Mouse (Mus musculus): Measurements from ENCODE around the gene Cbx2.

Cbx2 gene

DNA sequence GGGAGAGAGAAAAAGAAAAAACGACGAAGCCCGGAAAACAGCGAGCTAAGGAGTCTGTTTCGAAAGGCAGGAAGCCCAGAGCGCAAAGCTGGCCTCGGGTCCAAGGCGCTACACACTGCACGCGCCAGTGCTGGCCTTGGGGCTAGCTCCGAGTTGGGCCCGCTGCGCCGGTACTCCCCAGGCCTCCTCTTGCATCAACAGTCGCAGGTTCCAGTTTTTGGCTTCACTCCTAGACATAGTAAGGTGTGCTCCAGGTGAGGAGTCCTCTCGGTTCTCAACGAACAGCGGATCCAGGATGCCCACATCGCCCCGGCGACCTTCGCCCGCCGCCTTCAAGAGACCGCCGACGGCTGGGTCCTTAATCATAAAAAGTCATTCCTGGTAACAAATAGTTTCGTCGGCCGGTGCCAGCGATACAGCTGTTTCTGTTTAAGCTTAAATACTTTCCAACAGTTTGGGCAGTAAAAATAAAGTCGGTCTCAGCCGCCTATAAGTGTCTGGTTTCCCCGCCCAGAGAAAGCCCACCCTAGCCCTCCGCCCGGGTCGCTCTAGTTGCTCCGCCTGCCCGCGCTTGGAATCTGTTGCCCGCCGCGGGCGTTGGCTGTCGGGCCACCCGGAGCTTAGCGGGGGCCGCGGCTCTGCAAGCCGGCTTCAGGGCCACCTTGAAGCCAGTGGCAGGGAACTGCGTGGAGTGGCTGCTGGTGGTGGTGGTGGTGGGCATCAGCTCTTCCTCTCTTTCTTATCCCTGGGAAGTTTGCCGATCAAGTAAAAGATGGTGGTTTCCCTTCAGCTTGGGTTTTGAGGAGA, 19.9 kb downstream of the Cbx2 start:
- no peak for DNase-seq (ENCODE audit: low read depth, low spot score)

- no peak for DNase-seq (ENCODE audit: low read depth, low spot score)
Observed at GRCm38 (mm10) chr11:119043273-119043540, 20.4 kb downstream of the Cbx2 start.

GRCm38 (mm10) chr11:119043761-119044550, 21.2 kb downstream of the Cbx2 start:
- peak; percentile 48 for DNase-seq (ENCODE audit: low read depth, low spot score)

- DNase-seq (ENCODE audit: low read depth, low spot score) = no peak
Observed at GRCm38 (mm10) chr11:119044551-119045337, 22.0 kb downstream of the Cbx2 start.

DNA sequence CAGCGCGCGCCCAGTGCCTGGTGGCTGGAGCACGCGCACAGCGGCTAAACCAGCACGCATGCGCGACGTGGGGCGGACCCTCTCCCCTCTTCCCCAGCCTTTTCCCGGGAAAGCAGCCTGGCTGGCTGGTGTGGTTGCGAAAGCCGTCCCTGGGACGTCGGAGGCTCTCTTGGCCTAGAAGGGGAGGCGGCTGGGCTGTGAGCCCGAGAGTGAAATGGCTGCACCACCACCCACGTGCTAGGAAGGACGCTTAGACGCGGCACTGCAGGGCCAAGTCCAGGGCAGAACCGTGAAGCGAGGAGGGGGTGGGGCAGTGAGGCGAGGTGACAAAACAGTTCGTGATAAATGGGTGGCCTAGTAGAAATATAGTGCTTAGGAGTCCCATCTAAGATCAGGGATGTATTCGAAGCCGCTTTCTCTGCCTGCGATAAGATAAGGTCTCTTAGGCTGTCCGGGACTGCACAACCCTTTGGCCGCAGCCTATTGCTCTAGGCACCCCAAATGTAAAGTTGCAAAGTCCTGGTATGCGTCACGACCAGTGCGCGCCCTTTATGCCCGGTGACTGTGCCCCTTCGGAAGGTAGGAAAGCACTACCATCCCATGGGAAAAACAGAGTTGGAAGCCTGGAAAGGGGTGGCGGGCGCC, 24.0 kb downstream of the Cbx2 start:
- DNase-seq (ENCODE audit: low read depth, low spot score) = no peak

GRCm38 (mm10) chr11:119047261-119048132, 24.7 kb downstream of the Cbx2 start:
- no peak for DNase-seq (ENCODE audit: low read depth, low spot score)

DNA sequence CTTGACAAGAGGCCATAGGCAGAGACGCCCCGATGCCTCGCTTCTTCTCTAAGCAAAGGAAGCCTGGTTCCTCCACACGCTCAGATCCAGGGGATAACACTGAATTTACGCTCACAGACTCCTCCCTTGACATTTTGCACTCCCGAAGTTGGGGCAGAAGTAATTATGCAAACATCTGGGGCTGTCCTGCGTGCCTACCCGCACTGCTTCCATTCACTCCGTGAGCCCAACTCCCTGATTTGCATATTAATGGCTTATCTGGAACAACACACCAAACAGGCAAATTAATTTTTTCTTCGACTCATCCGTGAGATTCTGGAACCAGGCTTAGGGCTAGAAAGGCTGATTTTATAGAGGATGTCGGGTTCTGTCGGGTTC, 25.4 kb downstream of the Cbx2 start:
- no peak for DNase-seq (ENCODE audit: low read depth, low spot score)

- DNase-seq (ENCODE audit: low read depth, low spot score) = no peak
Observed at GRCm38 (mm10) chr11:119050361-119050760, 27.6 kb downstream of the Cbx2 start.

DNA sequence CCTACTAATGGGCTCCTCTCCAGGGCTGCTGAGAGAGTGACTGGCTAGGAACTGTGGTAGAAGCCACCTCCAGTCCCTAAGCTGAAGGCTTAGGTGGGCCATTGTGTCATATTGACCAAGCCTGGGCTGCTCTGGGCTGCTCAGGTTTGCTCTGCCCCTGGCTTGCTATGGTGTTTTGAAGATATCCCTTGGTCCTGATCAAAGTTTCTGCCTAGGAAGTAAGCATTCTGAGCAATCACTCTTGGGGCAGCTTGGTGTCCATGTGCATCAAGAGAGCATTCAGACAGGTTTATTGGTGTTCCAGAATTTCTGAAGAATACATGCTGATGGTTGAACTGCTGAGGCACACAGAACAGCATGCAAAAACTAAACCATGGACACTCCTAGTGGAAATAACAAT, 28.7 kb downstream of the Cbx2 start:
- no peak for DNase-seq (ENCODE audit: low read depth, low spot score)

- DNase-seq (ENCODE audit: low read depth, low spot score) = peak; percentile 85
Observed at GRCm38 (mm10) chr11:119051927-119052660, 29.3 kb downstream of the Cbx2 start.

DNA sequence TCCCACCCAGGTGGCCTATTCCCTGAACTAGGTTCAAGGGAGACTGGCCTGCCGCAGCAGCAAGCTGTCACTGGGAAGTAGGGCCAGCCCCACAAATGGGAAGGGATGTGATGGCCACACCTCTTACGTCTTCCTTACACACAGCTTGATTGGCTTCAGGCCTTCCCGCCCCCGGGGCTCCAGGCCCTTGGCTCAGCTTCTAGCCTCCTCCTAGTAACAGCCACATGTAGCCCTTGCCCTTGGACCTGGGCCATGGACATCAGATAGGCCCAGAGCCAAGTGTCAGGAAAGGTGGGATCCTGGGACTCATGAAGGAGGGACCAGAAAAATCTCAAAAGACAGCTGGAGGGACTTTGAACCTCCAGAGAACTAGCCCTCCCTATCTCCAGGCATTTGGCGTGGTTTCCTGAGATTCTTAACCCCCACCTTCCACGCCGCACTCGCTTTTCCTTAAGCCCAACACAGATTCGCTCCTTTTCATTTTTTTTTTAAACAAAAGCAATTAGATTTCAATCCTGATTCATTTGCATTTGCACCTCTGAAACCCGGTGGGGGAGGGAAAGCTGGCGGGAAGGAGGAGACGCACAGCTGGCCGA, 30.0 kb downstream of the Cbx2 start:
- no peak for DNase-seq (ENCODE audit: low read depth, low spot score)

DNA sequence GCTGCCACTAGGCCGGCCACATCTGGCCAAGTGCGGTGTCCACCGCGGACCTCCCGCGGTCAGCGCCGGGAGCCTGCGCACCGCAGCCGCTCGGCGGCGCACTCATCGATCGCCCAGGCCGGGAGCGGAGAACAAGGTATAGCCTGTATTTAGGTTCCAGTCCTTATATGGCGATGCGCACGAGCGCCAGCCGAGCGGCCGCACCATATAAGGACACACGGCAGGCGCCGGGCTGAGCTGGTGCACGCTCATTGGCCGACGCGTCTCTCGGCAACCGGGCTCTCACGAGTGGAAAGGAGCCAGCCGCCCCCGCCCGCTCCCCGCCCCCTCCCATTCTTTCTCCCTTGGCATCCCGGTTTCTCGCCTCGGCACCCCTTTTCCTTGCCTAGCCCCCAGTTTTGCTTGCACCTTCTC, 30.5 kb downstream of the Cbx2 start:
- peak; percentile 90 for DNase-seq (ENCODE audit: low read depth, low spot score)

DNA sequence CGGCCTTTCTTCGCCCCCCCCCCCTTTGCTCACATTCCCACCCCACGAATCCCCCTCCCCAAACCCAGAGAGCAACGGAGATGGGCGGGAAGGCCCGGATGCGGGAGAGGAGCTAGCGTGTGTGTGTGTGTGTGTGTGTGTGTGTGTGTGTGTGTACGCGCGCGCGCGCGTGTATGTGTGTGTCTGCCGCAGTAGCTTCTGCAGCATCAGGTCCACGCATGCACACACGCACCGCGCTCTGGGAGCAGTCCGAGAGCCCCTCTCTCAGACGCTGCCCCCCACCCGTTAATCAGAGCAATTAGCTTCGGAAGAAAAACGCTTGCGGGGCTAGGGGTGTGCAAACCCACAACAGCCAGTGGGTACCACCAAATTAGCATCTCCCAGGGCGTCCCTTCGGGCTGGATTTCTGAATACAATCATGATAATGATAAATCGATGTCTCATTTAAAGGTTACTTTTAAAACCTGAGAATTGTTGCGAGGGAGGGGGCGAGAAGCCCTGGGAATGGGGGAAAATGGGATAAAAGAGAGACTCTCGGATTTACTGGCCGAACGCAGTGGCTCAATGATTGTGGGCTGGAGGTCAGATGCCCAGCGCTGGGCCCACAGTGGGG, 31.1 kb downstream of the Cbx2 start:
- peak; percentile 38 for DNase-seq (ENCODE audit: low read depth, low spot score)

DNA sequence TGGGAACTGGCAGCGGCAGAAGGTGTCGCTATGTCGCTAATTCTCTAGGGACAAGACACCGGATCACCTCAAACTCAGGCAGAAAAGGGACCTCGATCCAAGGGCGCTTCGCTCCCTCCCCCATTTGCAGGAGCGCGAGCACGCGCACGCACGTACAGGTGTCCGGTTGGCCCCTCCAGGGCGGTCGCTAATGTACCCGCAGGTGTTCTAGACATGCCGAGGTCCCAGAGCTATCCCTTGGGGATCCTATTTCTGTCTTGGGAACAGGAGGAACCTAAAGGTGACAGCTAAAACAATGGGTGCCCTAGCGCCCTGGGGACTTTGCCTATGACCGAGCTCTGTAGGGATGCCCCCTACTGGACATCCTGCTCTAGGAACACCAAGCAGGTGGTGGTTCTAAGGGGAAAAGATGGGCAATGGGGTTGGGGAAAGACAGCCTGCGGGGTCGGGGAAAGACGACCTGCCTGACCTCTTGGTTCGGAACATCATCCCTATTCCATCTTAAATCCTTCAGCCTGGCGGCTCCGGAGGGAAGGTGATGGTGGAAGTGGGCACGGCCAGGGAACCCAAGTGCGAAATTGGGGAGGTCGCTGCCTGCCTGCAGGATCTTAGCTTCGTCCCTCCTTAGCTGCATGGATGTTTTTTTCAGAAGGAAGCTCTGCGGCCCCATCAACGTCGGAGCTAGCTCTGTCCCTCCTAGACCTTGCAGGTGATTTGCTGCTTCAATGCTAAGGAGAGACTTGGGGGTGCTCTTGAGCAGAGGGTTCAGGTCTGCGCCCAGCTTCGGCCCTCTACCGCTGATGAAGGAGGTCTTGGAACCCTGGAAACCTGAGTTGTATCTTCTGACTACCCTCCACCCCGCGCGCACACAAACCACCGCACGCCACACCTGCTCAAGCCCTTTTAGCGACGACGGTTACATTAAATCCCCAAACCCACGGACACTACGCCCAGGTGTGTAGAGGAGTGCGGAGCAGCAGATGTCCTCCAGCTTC, 31.9 kb downstream of the Cbx2 start:
- DNase-seq (ENCODE audit: low read depth, low spot score) = peak; percentile 43

- no peak for DNase-seq (ENCODE audit: low read depth, low spot score)
Observed at GRCm38 (mm10) chr11:119055571-119056131, 32.9 kb downstream of the Cbx2 start.

GRCm38 (mm10) chr11:119056301-119057211, 33.8 kb downstream of the Cbx2 start:
- DNase-seq (ENCODE audit: low read depth, low spot score) = no peak

GRCm38 (mm10) chr11:119057291-119057690, 34.5 kb downstream of the Cbx2 start:
- no peak for DNase-seq (ENCODE audit: low read depth, low spot score)
